Mouse (Mus musculus) midbrain, embryonic 13.5 days (tissue): ENCODE results near the gene Klf12. TPM values are rescaled to one million over a fixed set of nuclear protein-coding genes. Genes with fewer than 3 reads are reported as not detected.

ENCODE experiments used
- ATAC-seq: fragments of 200-750 bp; cut with Nextera tagmentation; 2 replicates; pipeline ENCODE4 v1.8.0; 2017; ENCODE audit warnings: mild to moderate bottlenecking, moderate TSS enrichment, moderate library complexity
- H3K27ac ChIP-seq: fragments of 300-500 bp; sonication (generic); 2 replicates; pipeline ENCODE4 v1.5.1; 2015; ENCODE audit warnings: inconsistent platforms, mild to moderate bottlenecking, moderate library complexity
- H3K27me3 ChIP-seq: fragments of 300-500 bp; sonication (generic); 2 replicates; pipeline ENCODE4 v1.6.1; 2015; ENCODE audit warnings: mild to moderate bottlenecking, inconsistent platforms
- H3K36me3 ChIP-seq: fragments of 300-500 bp; sonication (generic); 2 replicates; pipeline ENCODE4 v1.6.1; 2015; ENCODE audit warnings: mild to moderate bottlenecking, inconsistent platforms
- H3K4me1 ChIP-seq: fragments of 300-500 bp; sonication (generic); replicated peaks from 2 replicates; pipeline ENCODE4 v1.6.1; 2015; ENCODE audit warnings: inconsistent platforms
- H3K4me2 ChIP-seq: fragments of 300-500 bp; sonication (generic); replicated peaks from 2 replicates; pipeline ENCODE4 v1.6.1; 2015; ENCODE audit warnings: moderate library complexity, mild to moderate bottlenecking, inconsistent platforms
- H3K4me3 ChIP-seq: fragments of 300-500 bp; sonication (generic); replicated peaks from 2 replicates; pipeline ENCODE4 v1.5.1; 2015; ENCODE audit warnings: mild to moderate bottlenecking, inconsistent platforms
- H3K9ac ChIP-seq: fragments of 300-500 bp; sonication (generic); replicated peaks from 2 replicates; pipeline ENCODE4 v1.6.1; 2015; ENCODE audit warnings: mild to moderate bottlenecking, inconsistent platforms
- H3K9me3 ChIP-seq: fragments of 300-500 bp; sonication (generic); 2 replicates; pipeline ENCODE4 v1.6.1; 2016; ENCODE audit warnings: mild to moderate bottlenecking, inconsistent platforms
- WGBS: fragments of 180-500 bp; shearing (Covaris S2); methylation state at CpG from one replicate; pipeline ENCODE4 v1.1.7; 2015; 5-methylcytosine and 5-hydroxymethylcytosine counted together
- polyA plus RNA-seq: library from polyadenylated mRNA; unstranded; fragments of >200 nt; fragmentation: Nextera tagmentation; extraction: Ambion mirVana; gene quantifications from 2 replicates; pipeline ENCODE4 v1.2.1, GENCODE M21; 2015

The Klf12 gene
- polyA plus RNA-seq, 1 experiment from 2014 or later, result 58.9 TPM

GRCm38 (mm10) chr14:99981209-99981608 is 303.3 kb downstream of the Klf12 start:
- no peak for ATAC-seq
- no peak overlapping the region for H3K4me3 ChIP-seq
- H3K27ac ChIP-seq, result no peak overlapping the region
- H3K27me3 ChIP-seq, result no peaks in the 10 kb centered on the region
- H3K9me3 ChIP-seq, result no peaks in the 10 kb centered on the region
- H3K4me2 ChIP-seq, result no peak overlapping the region
- H3K4me1 ChIP-seq, result 0 out of 2 replicates have a peak, but pooled peaks cover 4% of the 10 kb centered on the region
- no peaks in the 10 kb centered on the region for H3K36me3 ChIP-seq
- H3K9ac ChIP-seq, result no peak overlapping the region
- whole genome bisulfite sequencing, result 93% methylated on average over 3 of the region's 3 CpGs

GRCm38 (mm10) chr14:99967920-99968319 is 316.6 kb downstream of the Klf12 start:
- Histone ChIP-seq H3K9ac (no peak overlapping the region), H3K27ac (0 out of 2 replicates have a peak overlapping the region, but pooled peaks have one; percentile 9), H3K36me3 (no peaks in the 10 kb centered on the region), H3K4me3 (no peak overlapping the region), H3K9me3 (peaks cover 3% of the 10 kb centered on the region; the same call in 1 of the 2 replicates), H3K4me2 (no peak overlapping the region), H3K27me3 (no peaks in the 10 kb centered on the region), H3K4me1 (peaks cover 12% of the 10 kb centered on the region)
- ATAC-seq, result no peak
- 73% methylated on average over 4 of the region's 4 CpGs for WGBS

- 92% methylated on average over 10 of the region's 10 CpGs for WGBS
- Histone ChIP-seq H3K27ac (no peak overlapping the region), H3K4me3 (no peak overlapping the region), H3K9ac (no peak overlapping the region), H3K4me2 (no peak overlapping the region), H3K4me1 (0 out of 2 replicates have a peak, but pooled peaks cover 3% of the 10 kb centered on the region), H3K36me3 (no peaks in the 10 kb centered on the region), H3K9me3 (peaks cover 4% of the 10 kb centered on the region; the same call in 1 of the 2 replicates), H3K27me3 (no peaks in the 10 kb centered on the region)
- ATAC-seq, result no peak
Observed at GRCm38 (mm10) chr14:99960500-99961229, 323.8 kb downstream of the Klf12 start.

GRCm38 (mm10) chr14:99955133-99955532 is 329.3 kb downstream of the Klf12 start:
- Histone ChIP-seq H3K36me3 (no peaks in the 10 kb centered on the region), H3K27me3 (no peaks in the 10 kb centered on the region), H3K9ac (no peak overlapping the region), H3K4me2 (no peak overlapping the region), H3K27ac (no peak overlapping the region), H3K4me1 (no peaks in the 10 kb centered on the region), H3K9me3 (no peaks in the 10 kb centered on the region), H3K4me3 (no peak overlapping the region)
- no peak for ATAC-seq
- whole genome bisulfite sequencing, result 87% methylated on average over 4 of the region's 4 CpGs

GRCm38 (mm10) chr14:99944221-99945108 is 340.0 kb downstream of the Klf12 start:
- peak; percentile 89 for ATAC-seq
- no peaks in the 10 kb centered on the region for H3K9me3 ChIP-seq
- no peaks in the 10 kb centered on the region for H3K27me3 ChIP-seq
- peak overlapping the region; percentile 0; the same call in 1 of the 2 replicates for H3K4me2 ChIP-seq
- H3K36me3 ChIP-seq, result peaks cover 14% of the 10 kb centered on the region; the same call in 1 of the 2 replicates
- H3K9ac ChIP-seq, result no peak overlapping the region
- H3K4me1 ChIP-seq, result peaks cover 37% of the 10 kb centered on the region
- 33% methylated on average over 17 of the region's 17 CpGs for WGBS
- no peak overlapping the region for H3K4me3 ChIP-seq
- peak overlapping the region; percentile 76 for H3K27ac ChIP-seq

- no peaks in the 10 kb centered on the region for H3K27me3 ChIP-seq
- H3K4me2 ChIP-seq, result no peak overlapping the region
- peaks cover 37% of the 10 kb centered on the region for H3K4me1 ChIP-seq
- no peak overlapping the region for H3K4me3 ChIP-seq
- WGBS, result 8% methylated on average over 8 of the region's 8 CpGs
- peak; percentile 90 for ATAC-seq
- H3K27ac ChIP-seq, result peak overlapping the region; percentile 67
- H3K9me3 ChIP-seq, result no peaks in the 10 kb centered on the region
- H3K9ac ChIP-seq, result no peak overlapping the region
- H3K36me3 ChIP-seq, result peaks cover 17% of the 10 kb centered on the region
Observed at GRCm38 (mm10) chr14:99943156-99943555, 341.3 kb downstream of the Klf12 start.

GRCm38 (mm10) chr14:99933456-99933855 is 351.0 kb downstream of the Klf12 start:
- Histone ChIP-seq H3K27ac (no peak overlapping the region), H3K36me3 (peaks cover 1% of the 10 kb centered on the region; the same call in 1 of the 2 replicates), H3K9me3 (no peaks in the 10 kb centered on the region), H3K9ac (no peak overlapping the region), H3K27me3 (no peaks in the 10 kb centered on the region), H3K4me3 (no peak overlapping the region), H3K4me1 (0 out of 2 replicates have a peak, but pooled peaks cover 8% of the 10 kb centered on the region), H3K4me2 (no peak overlapping the region)
- ATAC-seq, result 0 out of 2 replicates have a peak, but pooled peaks have one; percentile 38
- 83% methylated on average over 5 of the region's 5 CpGs for WGBS

- Histone ChIP-seq H3K27me3 (no peaks in the 10 kb centered on the region), H3K4me1 (0 out of 2 replicates have a peak, but pooled peaks cover 8% of the 10 kb centered on the region), H3K4me2 (no peak overlapping the region), H3K27ac (no peak overlapping the region), H3K36me3 (no peaks in the 10 kb centered on the region), H3K9ac (no peak overlapping the region), H3K9me3 (no peaks in the 10 kb centered on the region), H3K4me3 (no peak overlapping the region)
- WGBS, result 5% methylated on average over 4 of the region's 4 CpGs
- ATAC-seq, result peak; percentile 78
Observed at GRCm38 (mm10) chr14:99931879-99932278, 352.6 kb downstream of the Klf12 start.

- H3K4me3 ChIP-seq, result no peak overlapping the region
- no peak overlapping the region for H3K27ac ChIP-seq
- no peaks in the 10 kb centered on the region for H3K36me3 ChIP-seq
- 71% methylated on average over 3 of the region's 3 CpGs for WGBS
- no peaks in the 10 kb centered on the region for H3K9me3 ChIP-seq
- H3K9ac ChIP-seq, result no peak overlapping the region
- H3K4me2 ChIP-seq, result no peak overlapping the region
- H3K27me3 ChIP-seq, result no peaks in the 10 kb centered on the region
- ATAC-seq, result no peak
- peaks cover 2% of the 10 kb centered on the region; the same call in 1 of the 2 replicates for H3K4me1 ChIP-seq
Observed at GRCm38 (mm10) chr14:99911912-99912311, 372.6 kb downstream of the Klf12 start.

GRCm38 (mm10) chr14:99910876-99911275 is 373.6 kb downstream of the Klf12 start:
- H3K27me3 ChIP-seq, result no peaks in the 10 kb centered on the region
- H3K9me3 ChIP-seq, result no peaks in the 10 kb centered on the region
- no peak overlapping the region for H3K4me3 ChIP-seq
- H3K36me3 ChIP-seq, result no peaks in the 10 kb centered on the region
- H3K4me2 ChIP-seq, result no peak overlapping the region
- no peak overlapping the region for H3K27ac ChIP-seq
- ATAC-seq, result no peak
- H3K4me1 ChIP-seq, result peaks cover 6% of the 10 kb centered on the region; the same call in 1 of the 2 replicates
- no peak overlapping the region for H3K9ac ChIP-seq
- 81% methylated on average over 4 of the region's 5 CpGs for WGBS

GRCm38 (mm10) chr14:99900902-99901301 is 383.6 kb downstream of the Klf12 start:
- Histone ChIP-seq H3K4me3 (no peak overlapping the region), H3K9ac (no peak overlapping the region), H3K9me3 (no peaks in the 10 kb centered on the region), H3K36me3 (peaks cover 15% of the 10 kb centered on the region), H3K27me3 (no peaks in the 10 kb centered on the region), H3K4me1 (0 out of 2 replicates have a peak, but pooled peaks cover 7% of the 10 kb centered on the region), H3K27ac (no peak overlapping the region), H3K4me2 (no peak overlapping the region)
- ATAC-seq, result no peak
- 95% methylated on average over 3 of the region's 3 CpGs for WGBS

- no peaks in the 10 kb centered on the region for H3K27me3 ChIP-seq
- no peak for ATAC-seq
- H3K4me2 ChIP-seq, result no peak overlapping the region
- no peak overlapping the region for H3K4me3 ChIP-seq
- H3K9ac ChIP-seq, result no peak overlapping the region
- 77% methylated on average over 3 of the region's 3 CpGs for whole genome bisulfite sequencing
- no peak overlapping the region for H3K27ac ChIP-seq
- peaks cover 15% of the 10 kb centered on the region for H3K36me3 ChIP-seq
- H3K9me3 ChIP-seq, result no peaks in the 10 kb centered on the region
- 0 out of 2 replicates have a peak, but pooled peaks cover 2% of the 10 kb centered on the region for H3K4me1 ChIP-seq
Observed at GRCm38 (mm10) chr14:99898861-99899260, 385.6 kb downstream of the Klf12 start.
